Mouse (Mus musculus) erythroid progenitor cell, adult 5-6 weeks (primary cell): ENCODE results near the gene Acss3. TPM values are rescaled to one million over a fixed set of nuclear protein-coding genes. Genes with fewer than 3 reads are reported as not detected.

Experiments used
- ATAC-seq: replicated peaks from 2 replicates; pipeline ENCODE4 v1.8.0; 2016; ENCODE audit warnings: moderate number of reproducible peaks, mild to moderate bottlenecking, moderate TSS enrichment, inconsistent platforms; ENCODE audit not compliant: poor library complexity, low FRiP score, severe bottlenecking
- total RNA-seq, 2 experiments: library from RNA; stranded (forward) in 1 of 2; stranded (reverse) in 1 of 2; fragments of 150-400 nt in 1 of 2; fragments of 186-747, 209-891 nt in 1 of 2; gene quantifications; 2 replicates each; pipeline versions ENCODE4 v1.2.3 to v1.2.4; 2015 to 2017; ENCODE audit warnings: low replicate concordance in 2 of 2

Gene Acss3
- total RNA-seq, 2 experiments from 2014 or later: not detected

GRCm38 (mm10) chr10:107024254-107024653 is 99.2 kb downstream of the Acss3 start:
- no peak for ATAC-seq

DNA sequence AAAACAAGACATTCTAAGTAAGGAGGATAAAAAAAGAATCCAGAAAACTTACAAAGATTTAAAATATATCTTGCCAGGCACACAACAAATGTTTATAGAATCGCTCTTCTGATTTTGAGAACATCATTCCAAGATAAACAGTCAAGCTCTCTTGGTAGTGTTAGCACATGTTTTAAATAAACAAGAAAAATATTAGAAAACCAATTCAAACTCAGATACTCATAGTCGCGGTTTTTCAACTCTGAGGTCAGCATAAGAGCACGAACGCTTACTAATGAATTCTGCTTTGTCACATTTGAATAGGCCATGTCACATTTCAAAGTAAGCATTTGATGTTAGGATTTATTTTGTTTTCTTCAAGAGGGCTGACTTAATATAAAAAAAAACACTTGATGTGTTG is 102.3 kb downstream of the Acss3 start:
- ATAC-seq: no peak

GRCm38 (mm10) chr10:107011142-107011541 is 112.3 kb downstream of the Acss3 start:
- no peak for ATAC-seq

DNA sequence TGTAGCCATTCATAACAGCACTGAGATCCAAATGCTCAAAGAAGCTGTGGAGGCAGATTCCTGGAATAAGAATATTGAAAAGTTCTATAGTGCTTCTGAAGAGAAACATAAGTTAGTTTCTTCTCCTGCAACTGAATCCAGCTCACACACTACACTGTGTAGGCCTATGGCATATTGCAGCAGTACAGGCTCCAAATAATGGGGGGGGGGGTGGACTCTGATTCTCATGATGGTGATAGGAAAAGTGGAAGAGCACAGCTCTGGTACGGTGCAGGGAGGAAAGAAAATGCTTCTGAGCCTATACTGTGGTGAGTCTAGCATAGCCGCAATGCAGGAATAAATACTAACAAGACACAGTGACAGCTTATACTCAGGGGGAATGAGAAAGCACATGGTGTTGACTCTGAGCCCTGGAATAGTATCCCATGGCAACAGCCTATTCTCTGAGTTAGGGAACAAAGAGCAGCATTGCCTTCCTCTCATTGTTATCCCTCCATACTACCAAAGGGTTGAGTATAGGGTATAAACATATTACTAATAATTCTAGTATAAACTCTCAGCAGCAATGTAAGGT is 125.3 kb downstream of the Acss3 start:
- ATAC-seq: no peak

DNA sequence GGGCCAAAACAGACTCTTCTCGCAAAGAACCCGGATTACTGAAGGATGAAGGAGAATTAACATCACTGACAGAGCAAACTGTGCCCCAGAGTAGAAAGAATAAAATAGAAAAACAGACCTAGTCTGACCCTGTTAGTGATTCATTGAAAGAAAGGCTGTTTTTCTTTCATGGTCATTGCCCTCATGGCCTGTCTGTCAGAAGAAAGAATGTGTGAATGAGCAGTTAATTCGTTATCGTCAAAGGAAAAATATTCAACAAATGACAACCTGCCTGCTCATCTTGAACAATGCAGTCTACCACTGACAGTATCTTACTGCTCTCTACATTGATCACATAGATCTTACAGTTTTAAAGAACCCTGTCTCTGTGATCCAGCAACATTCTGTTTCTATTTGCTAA is 134.0 kb downstream of the Acss3 start:
- no peak for ATAC-seq

DNA sequence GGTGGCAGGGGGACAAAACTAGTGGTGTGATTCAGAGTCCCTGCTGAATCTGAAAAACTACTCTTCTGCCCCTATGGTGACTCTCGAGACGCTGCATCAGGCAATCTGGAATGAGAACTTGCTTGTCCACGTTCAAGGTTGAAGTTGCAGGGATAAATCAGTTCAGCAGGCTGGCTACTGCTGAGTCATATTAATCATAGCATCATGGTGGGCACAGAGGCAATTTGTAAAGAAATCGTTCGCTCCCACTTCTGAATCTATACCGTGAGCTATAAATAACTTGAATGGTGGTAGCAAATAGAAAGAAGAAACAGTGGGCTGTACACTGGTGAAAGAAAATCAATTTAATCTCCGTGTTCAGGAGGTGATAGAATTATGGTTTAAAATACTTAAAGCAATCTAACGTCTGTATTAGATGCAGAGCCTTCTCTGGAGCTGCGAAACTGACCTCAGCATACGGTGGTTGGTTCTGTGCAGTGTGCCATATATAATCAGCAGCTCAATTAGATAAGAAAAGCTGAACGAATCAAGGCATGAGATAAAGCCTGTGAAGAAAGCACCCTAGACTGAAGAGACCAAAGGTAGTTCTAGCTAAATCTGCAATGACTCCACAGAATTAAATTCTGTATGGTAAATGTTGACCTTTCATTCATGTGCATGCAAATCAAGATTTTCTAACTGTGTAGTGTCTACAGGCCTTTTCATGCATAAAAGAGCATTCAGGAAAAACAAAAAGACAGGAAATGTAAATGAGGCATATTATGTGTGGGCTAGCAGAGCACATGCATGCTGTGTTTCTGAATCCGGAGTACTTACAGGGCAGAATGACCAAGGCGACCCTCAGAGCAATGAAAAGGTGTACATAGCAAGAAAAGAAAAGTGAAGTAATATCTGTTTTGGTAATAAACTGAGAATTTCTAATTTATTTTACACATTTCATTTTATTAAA is 148.0 kb downstream of the Acss3 start:
- ATAC-seq: no peak

DNA sequence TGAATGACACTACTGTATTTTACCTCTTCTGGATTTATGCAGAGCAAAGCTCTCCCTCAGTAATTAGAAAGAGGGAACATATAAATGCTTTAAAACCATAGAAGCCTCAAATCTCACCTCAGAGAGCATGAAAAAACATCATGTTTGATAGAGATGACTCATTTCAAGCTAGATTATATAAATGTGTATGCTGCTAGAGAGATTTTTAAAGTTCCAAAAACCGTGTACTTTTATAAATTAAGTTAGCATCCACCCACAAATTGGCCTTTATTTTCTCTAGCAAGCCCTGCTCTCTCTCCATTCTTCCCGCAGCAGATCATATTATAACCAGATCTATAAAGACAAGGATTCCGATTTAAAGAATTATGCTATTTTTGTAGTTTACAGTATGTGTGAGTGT is 164.4 kb downstream of the Acss3 start:
- ATAC-seq: no peak

GRCm38 (mm10) chr10:106941380-106941779 is 182.1 kb downstream of the Acss3 start:
- ATAC-seq: no peak

DNA sequence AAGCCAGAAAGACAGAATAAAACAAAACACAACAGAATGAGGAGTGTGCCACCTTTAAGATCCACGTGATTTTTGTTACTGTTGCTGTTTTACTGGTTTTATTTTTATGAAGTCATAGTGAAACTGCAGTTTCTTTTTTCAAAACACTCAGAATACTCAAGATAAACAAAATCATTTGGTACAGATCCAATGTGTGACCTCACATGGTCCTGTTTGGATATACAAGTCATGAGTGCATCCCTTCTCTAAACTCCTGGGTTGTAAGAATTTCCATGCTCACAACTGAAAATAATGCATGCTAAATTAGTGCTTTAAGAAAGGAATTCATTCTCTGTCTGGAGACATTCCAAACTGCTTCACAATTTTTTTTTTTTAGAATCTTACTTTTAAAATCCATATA is 184.0 kb downstream of the Acss3 start:
- no peak for ATAC-seq

- no peak for ATAC-seq
Observed at GRCm38 (mm10) chr10:106938851-106939250, 184.6 kb downstream of the Acss3 start.

DNA sequence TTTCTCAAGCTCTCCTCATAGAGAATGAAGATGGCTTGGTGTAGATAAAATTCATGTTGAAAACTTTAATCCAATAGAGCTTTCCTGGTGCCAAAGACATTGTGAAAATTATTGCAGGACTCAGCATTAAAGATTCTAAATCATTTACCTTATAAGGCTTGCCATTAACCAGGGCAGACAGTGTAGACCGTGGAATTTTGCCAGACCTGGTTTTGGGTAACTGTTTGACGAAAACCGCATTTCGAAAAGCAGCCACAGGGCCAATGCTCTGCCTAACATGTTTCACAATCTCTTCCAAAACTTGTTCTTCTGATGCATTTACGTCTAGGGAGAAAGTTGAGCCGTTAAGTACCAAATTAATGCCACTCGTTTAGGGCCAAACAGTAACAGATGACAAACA is 186.5 kb downstream of the Acss3 start:
- ATAC-seq: no peak

- ATAC-seq: no peak
Observed at GRCm38 (mm10) chr10:106932571-106933073, 190.8 kb downstream of the Acss3 start.

GRCm38 (mm10) chr10:106928576-106929332 is 194.7 kb downstream of the Acss3 start:
- no peak for ATAC-seq

DNA sequence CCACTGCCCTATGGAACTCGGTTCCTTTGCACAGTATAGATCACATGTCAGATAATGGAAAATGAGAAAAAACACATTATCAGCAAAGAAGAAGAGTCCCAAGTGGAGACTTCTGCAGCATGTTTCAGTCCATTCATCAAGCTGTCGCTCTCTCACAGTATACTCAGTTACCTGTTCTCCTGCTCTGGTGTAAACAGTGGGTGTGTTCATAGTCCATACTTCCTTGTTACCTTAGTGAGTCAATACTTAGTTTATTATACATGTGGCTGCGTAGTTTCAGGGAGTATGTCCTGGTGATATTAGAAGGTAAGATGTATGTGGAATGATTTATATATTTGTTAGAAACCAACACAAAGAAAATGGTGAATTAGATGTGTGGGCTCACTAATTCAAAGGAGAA is 198.7 kb downstream of the Acss3 start:
- no peak for ATAC-seq

DNA sequence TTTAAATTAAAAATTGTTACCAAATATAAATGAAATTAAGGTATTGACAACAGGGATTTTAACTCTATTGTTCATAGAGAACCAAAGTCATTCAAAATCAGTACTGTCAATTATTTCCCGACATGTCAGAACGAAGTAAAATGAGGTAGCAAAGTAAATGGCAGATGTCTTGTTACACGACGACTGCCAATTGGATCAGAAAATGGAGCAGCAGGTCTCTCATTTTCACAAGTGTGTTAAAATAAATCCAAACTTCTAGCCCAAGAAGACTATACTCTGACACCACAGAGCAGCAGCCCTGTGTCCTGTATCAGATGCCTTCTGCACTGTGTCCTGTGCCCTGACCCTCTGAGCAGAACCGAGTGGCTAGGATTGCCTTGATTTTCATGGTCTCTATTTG is 199.1 kb downstream of the Acss3 start:
- no peak for ATAC-seq

DNA sequence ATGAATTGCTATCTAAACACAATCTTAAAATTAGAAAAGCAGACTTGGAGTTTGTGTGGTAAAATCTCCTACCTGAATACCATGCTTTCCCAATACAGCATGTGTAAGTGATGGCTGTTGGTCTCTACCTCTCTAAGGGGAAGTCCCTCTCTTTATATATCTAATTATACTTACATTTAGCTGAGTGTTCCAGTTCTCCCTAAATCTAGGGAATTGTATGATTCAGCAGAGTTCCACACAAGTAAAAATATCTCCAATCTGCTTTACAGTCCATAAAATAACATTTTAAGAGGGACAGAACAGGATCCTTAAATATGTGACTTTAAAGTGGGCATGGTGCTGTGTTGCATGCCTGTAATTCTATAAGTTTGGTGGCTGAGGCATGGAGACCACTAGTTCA is 208.6 kb downstream of the Acss3 start:
- ATAC-seq: no peak

DNA sequence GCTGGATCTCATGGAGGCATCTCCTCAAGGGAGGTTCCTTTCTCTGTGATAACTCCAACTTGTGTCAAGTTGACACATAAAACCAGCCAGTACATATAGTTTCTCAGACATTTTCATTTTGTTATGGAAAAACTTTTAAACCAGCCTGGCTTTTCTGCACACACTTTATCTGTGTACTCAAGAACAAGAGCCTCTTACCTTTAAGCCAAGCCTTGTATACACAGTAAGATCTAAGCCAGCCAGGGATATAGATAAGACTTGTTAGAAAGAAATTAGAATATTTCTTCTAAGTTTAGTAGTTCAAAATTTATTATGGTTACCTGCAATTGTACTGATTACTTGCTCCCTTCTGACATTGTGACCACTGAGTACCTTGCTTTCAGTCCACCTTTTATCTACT is 209.2 kb downstream of the Acss3 start:
- ATAC-seq: no peak

DNA sequence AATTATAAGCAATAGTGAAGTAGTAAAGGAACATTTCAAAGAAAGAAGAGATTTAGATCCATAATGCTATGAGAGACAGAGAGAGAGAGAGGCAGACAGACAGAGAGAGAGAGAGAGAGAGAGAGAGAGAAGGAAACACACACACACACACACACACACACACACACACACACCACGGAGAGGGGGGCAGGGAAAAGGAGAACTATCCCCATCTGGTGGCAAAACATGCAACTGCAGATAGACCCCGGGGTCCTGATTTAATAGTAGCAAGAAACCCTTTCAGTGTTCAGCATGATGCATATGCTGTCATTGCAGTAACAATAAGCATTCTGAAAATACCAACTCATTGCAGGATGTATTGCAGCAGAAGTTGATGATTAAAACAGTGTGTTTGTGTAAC is 210.4 kb downstream of the Acss3 start:
- no peak for ATAC-seq

DNA sequence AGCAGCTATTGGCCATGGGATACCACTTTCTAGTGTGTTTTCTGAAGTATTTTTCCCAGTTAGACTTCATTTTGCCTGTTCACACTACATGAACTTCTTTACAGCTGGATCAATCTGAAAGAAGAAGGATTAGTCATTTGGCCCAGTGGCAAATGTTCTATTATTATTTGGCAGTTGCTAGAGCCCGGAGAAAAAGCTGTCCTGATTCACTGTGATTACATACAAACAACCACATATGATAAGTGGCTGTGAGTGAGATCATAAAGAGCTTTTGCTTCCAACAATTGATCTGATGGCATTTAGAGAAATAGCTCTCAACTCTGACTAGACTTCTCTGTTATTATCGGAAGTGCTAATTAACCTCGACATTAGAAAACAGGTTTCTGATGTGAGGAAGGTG is 213.4 kb downstream of the Acss3 start:
- ATAC-seq: no peak

- no peak for ATAC-seq
Observed at GRCm38 (mm10) chr10:106896351-106896750, 227.1 kb downstream of the Acss3 start.
